13 mouse cellular contexts compared by ENCODE assay signal in genomic region chr2:166727790-166728189, GRCm38 (mm10). TPM values are rescaled to one million over a fixed set of nuclear protein-coding genes. Genes with fewer than 3 reads are reported as not detected.
A peak's percentile ranks its signal among the peaks of the same experiment; 100 is the strongest.
DNase-seq lines count a peak whose midpoint lies in the region.
"Had no signal": no experiment of that assay in that cellular context is flagged by ENCODE, and none has a peak within 500 bp of the region (broad histone marks: within the 10 kb centered on the region; RNA-seq: fewer than 3 reads in every experiment).

No protein-coding gene starts in this region.

- DNase-seq in left cerebral cortex, adult 11 months (ENCODE audit: low spot score): peak; percentile 51
- DNase-seq in left cerebral cortex, postnatal 4 days: no peak
- DNase-seq in brain, adult 2 months (ENCODE audit: low read depth, low spot score): peak; percentile 84
- peak; percentile 71 to 88 for DNase-seq in left cerebral cortex, adult 9 months (ENCODE audit: low spot score in 2 of 2)
- peak; percentile 73 to 83 for DNase-seq in right cerebral cortex, postnatal 36 days (ENCODE audit: low spot score in 2 of 2)
- DNase-seq in adrenal gland, postnatal 36 days: no peak
- DNase-seq in gastrocnemius, adult 8-10 months (ENCODE audit: low spot score in 2 of 2): no peak
- DNase-seq: B cell, adult 2 months; cerebellum, postnatal 14 days; gastrocnemius, adult 2 months; heart, adult 11 months; lung, postnatal 10 days; thymus, adult 18-20 months had no signal

- intact Hi-C loops in left cerebral cortex, postnatal 4 days (cut with DNase I): no loop called here

RNA-seq across cellular contexts. Expression of gene Prex1, which starts 14.2 kb away (rescaled TPM):
- 10 to 100 TPM; 56.7 to 56.9 TPM for total RNA-seq in left cerebral cortex, postnatal 4 days (2021)
- 10 to 100 TPM; 13.5 to 18.8 TPM for total RNA-seq in adrenal gland, postnatal 36 days (2021)
- total RNA-seq in gastrocnemius, adult 8-10 months (2022): 1 to 10 TPM; 3.2 to 3.8 (median 3.4) TPM

Comparison
In these comparisons a context has a peak if more than half of its experiments do, and no peak if none do; other contexts are left out.
1. DNase-seq: peak in left cerebral cortex, adult 11 months (single experiment), brain, adult 2 months (single experiment), left cerebral cortex, adult 9 months (2 of 2) and right cerebral cortex, postnatal 36 days (2 of 2); none in left cerebral cortex, postnatal 4 days (single experiment), adrenal gland, postnatal 36 days (0 of 2) and gastrocnemius, adult 8-10 months (0 of 2).